Mouse (Mus musculus): ENCODE data around the gene Ddx27.

GRCm38 (mm10) chr2:167006355-167006754, 8.6 kb upstream of the Ddx27 start:
- TF ChIP-seq CTCF (IDR thresholded peaks at IDR 0.05; ENCODE audit: low read depth) (no peak), EP300 (optimal IDR thresholded peaks at IDR 0.05) (no peak)

Measured in stomach, postnatal 0 days (tissue).